Mouse (Mus musculus) neural tube, embryonic 15.5 days (tissue): ENCODE measurements around the gene Grin3b. TPM values are rescaled to one million over a fixed set of nuclear protein-coding genes. Genes with fewer than 3 reads are reported as not detected.

ENCODE experiments used
- ATAC-seq: fragments of 200-750 bp; cut with Nextera tagmentation; 2 replicates; pipeline ENCODE4 v1.8.0; 2017; ENCODE audit warnings: mild to moderate bottlenecking, moderate TSS enrichment, moderate library complexity; ENCODE audit not compliant: low FRiP score
- H3K27ac ChIP-seq: fragments of 300-500 bp; sonication (generic); replicated peaks from 2 replicates; pipeline ENCODE4 v1.5.1; 2015; ENCODE audit warnings: mild to moderate bottlenecking, inconsistent platforms
- H3K27me3 ChIP-seq: fragments of 300-500 bp; sonication (generic); replicated peaks from 2 replicates; pipeline ENCODE4 v1.6.1; 2015; ENCODE audit warnings: inconsistent platforms
- H3K36me3 ChIP-seq: fragments of 300-500 bp; sonication (generic); 2 replicates; pipeline ENCODE4 v1.6.1; 2015; ENCODE audit warnings: inconsistent platforms
- H3K4me1 ChIP-seq: fragments of 300-500 bp; sonication (generic); 2 replicates; pipeline ENCODE4 v1.6.1; 2015; ENCODE audit warnings: inconsistent platforms
- H3K4me2 ChIP-seq: fragments of 300-500 bp; sonication (generic); 2 replicates; pipeline ENCODE4 v1.6.1; 2015; ENCODE audit warnings: inconsistent platforms, mild to moderate bottlenecking, moderate library complexity
- H3K4me3 ChIP-seq: fragments of 300-500 bp; sonication (generic); replicated peaks from 2 replicates; pipeline ENCODE4 v1.5.1; 2015; ENCODE audit warnings: mild to moderate bottlenecking, inconsistent platforms
- H3K9ac ChIP-seq: fragments of 300-500 bp; sonication (generic); replicated peaks from 2 replicates; pipeline ENCODE4 v1.6.1; 2015; ENCODE audit warnings: mild to moderate bottlenecking, inconsistent platforms
- H3K9me3 ChIP-seq: fragments of 300-500 bp; sonication (generic); replicated peaks from 2 replicates; pipeline ENCODE4 v1.6.1; 2016; ENCODE audit warnings: inconsistent platforms
- WGBS: fragments of 180-500 bp; shearing (Covaris S2); methylation state at CpG from one replicate; pipeline ENCODE4 v1.1.7; 2015; ENCODE audit warnings: mixed read lengths; 5-methylcytosine and 5-hydroxymethylcytosine counted together
- polyA plus RNA-seq: library from polyadenylated mRNA; unstranded; fragments of >200 nt; fragmentation: Nextera tagmentation; extraction: Ambion mirVana; gene quantifications from 2 replicates; pipeline ENCODE4 v1.2.1, GENCODE M21; 2015

The Grin3b gene
- polyA plus RNA-seq, 1 experiment from 2014 or later = 0.32 TPM

- peak overlapping the region; percentile 79 for H3K9ac ChIP-seq
- peaks cover 65% of the 10 kb centered on the region for H3K4me1 ChIP-seq
- peak overlapping the region; percentile 61 for H3K4me3 ChIP-seq
- H3K27ac ChIP-seq = peak overlapping the region; percentile 98
- no peaks in the 10 kb centered on the region for H3K36me3 ChIP-seq
- peaks cover 28% of the 10 kb centered on the region for H3K27me3 ChIP-seq
- ATAC-seq = peak; percentile 95
- no peaks in the 10 kb centered on the region for H3K9me3 ChIP-seq
- 0% methylated on average over 22 of the region's 22 CpGs for WGBS
- H3K4me2 ChIP-seq = peak overlapping the region; percentile 96
Observed at GRCm38 (mm10) chr10:79984871-79985270, 14.4 kb downstream of the Grin3b start.

GRCm38 (mm10) chr10:79985334-79986231 lies 15.1 kb downstream of the Grin3b start:
- Histone ChIP-seq H3K4me1 (peaks cover 61% of the 10 kb centered on the region), H3K27ac (peak overlapping the region; percentile 98), H3K36me3 (no peaks in the 10 kb centered on the region), H3K9me3 (no peaks in the 10 kb centered on the region), H3K4me2 (peak overlapping the region; percentile 96), H3K9ac (peak overlapping the region; percentile 62), H3K4me3 (peak overlapping the region; percentile 61), H3K27me3 (peaks cover 32% of the 10 kb centered on the region)
- WGBS = 2% methylated on average over 35 of the region's 35 CpGs
- ATAC-seq = peak; percentile 26; the same call in 1 of the 2 replicates

GRCm38 (mm10) chr10:79986232-79986878 lies 15.8 kb downstream of the Grin3b start:
- no peaks in the 10 kb centered on the region for H3K36me3 ChIP-seq
- peak overlapping the region; percentile 98 for H3K27ac ChIP-seq
- no peaks in the 10 kb centered on the region for H3K9me3 ChIP-seq
- H3K4me1 ChIP-seq = peaks cover 54% of the 10 kb centered on the region
- peak overlapping the region; percentile 61 for H3K4me3 ChIP-seq
- peak overlapping the region; percentile 62 for H3K9ac ChIP-seq
- no peak for ATAC-seq
- peaks cover 38% of the 10 kb centered on the region for H3K27me3 ChIP-seq
- WGBS = 46% methylated on average over 6 of the region's 6 CpGs
- peak overlapping the region; percentile 96 for H3K4me2 ChIP-seq

- Histone ChIP-seq H3K9ac (no peak overlapping the region; the same call in 1 of the 2 replicates), H3K27me3 (peaks cover 38% of the 10 kb centered on the region), H3K4me1 (peaks cover 48% of the 10 kb centered on the region), H3K4me3 (peak overlapping the region; percentile 45; the same call in 1 of the 2 replicates), H3K36me3 (0 out of 2 replicates have a peak, but pooled peaks cover 2% of the 10 kb centered on the region), H3K9me3 (no peaks in the 10 kb centered on the region), H3K27ac (peak overlapping the region; percentile 35; the same call in 1 of the 2 replicates), H3K4me2 (peak overlapping the region; percentile 62)
- ATAC-seq = no peak
- WGBS = 2% methylated on average over 11 of the region's 11 CpGs
Observed at GRCm38 (mm10) chr10:79986963-79987362, 16.4 kb downstream of the Grin3b start.

- 13% methylated on average over 27 of the region's 27 CpGs for WGBS
- no peaks in the 10 kb centered on the region for H3K9me3 ChIP-seq
Observed at GRCm38 (mm10) chr10:79987771-79988505, 17.4 kb downstream of the Grin3b start.

GRCm38 (mm10) chr10:79988506-79989271 lies 18.2 kb downstream of the Grin3b start, which contains the start of gene Cnn2:
TSS of gene Cnn2 (plus strand) at chr10:79988584.
- H3K9me3 ChIP-seq = no peaks in the 10 kb centered on the region
- no peak for ATAC-seq
- peak within 1 kb of the TSS; percentile 62 for H3K4me2 ChIP-seq
- peak within 1 kb of the TSS; percentile 46 for H3K9ac ChIP-seq
- H3K36me3 ChIP-seq = 0 out of 2 replicates have a peak, but pooled peaks cover 2% of the 10 kb centered on the region
- H3K4me1 ChIP-seq = peaks cover 33% of the 10 kb centered on the region
- 1% methylated on average over 59 of the region's 59 CpGs for WGBS
- peak within 1 kb of the TSS; percentile 45 for H3K4me3 ChIP-seq
- peak within 1 kb of the TSS; percentile 64 for H3K27ac ChIP-seq
- H3K27me3 ChIP-seq = peaks cover 38% of the 10 kb centered on the region

More at GRCm38 (mm10) chr10:79987771-79988505, 17.4 kb downstream of the Grin3b start:
- H3K36me3 ChIP-seq = 0 out of 2 replicates have a peak, but pooled peaks cover 2% of the 10 kb centered on the region
- peaks cover 38% of the 10 kb centered on the region for H3K27me3 ChIP-seq
- peak overlapping the region; percentile 64 for H3K27ac ChIP-seq
- H3K4me1 ChIP-seq = peaks cover 40% of the 10 kb centered on the region
- H3K4me2 ChIP-seq = peak overlapping the region; percentile 62
- peak overlapping the region; percentile 46 for H3K9ac ChIP-seq
- H3K4me3 ChIP-seq = peak overlapping the region; percentile 45
- ATAC-seq = no peak

GRCm38 (mm10) chr10:79989272-79989786 lies 18.8 kb downstream of the Grin3b start:
- Histone ChIP-seq H3K4me2 (peak overlapping the region; percentile 62), H3K27me3 (peaks cover 38% of the 10 kb centered on the region), H3K36me3 (0 out of 2 replicates have a peak, but pooled peaks cover 2% of the 10 kb centered on the region), H3K4me1 (peaks cover 33% of the 10 kb centered on the region), H3K9ac (no peak overlapping the region), H3K9me3 (no peaks in the 10 kb centered on the region), H3K27ac (no peak overlapping the region), H3K4me3 (peak overlapping the region; percentile 45)
- ATAC-seq = no peak
- 31% methylated on average over 8 of the region's 8 CpGs for WGBS

GRCm38 (mm10) chr10:79989870-79990269 lies 19.4 kb downstream of the Grin3b start:
- Histone ChIP-seq H3K27me3 (peaks cover 38% of the 10 kb centered on the region), H3K4me2 (peak overlapping the region; percentile 62), H3K4me1 (peaks cover 33% of the 10 kb centered on the region), H3K27ac (no peak overlapping the region), H3K9ac (no peak overlapping the region), H3K9me3 (no peaks in the 10 kb centered on the region), H3K36me3 (0 out of 2 replicates have a peak, but pooled peaks cover 2% of the 10 kb centered on the region), H3K4me3 (peak overlapping the region; percentile 45)
- no peak for ATAC-seq
- 18% methylated on average over 15 of the region's 15 CpGs for WGBS

GRCm38 (mm10) chr10:79991099-79991498 lies 20.6 kb downstream of the Grin3b start:
- Histone ChIP-seq H3K4me1 (peaks cover 31% of the 10 kb centered on the region), H3K27me3 (peaks cover 38% of the 10 kb centered on the region), H3K9ac (no peak overlapping the region), H3K36me3 (0 out of 2 replicates have a peak, but pooled peaks cover 2% of the 10 kb centered on the region), H3K4me2 (no peak overlapping the region), H3K27ac (no peak overlapping the region), H3K4me3 (no peak overlapping the region), H3K9me3 (no peaks in the 10 kb centered on the region)
- WGBS = 58% methylated on average over 12 of the region's 12 CpGs
- ATAC-seq = no peak

GRCm38 (mm10) chr10:79991548-79991947 lies 21.0 kb downstream of the Grin3b start:
- 86% methylated on average over 6 of the region's 6 CpGs for WGBS
- H3K27ac ChIP-seq = no peak overlapping the region
- H3K27me3 ChIP-seq = peaks cover 38% of the 10 kb centered on the region

More at GRCm38 (mm10) chr10:79991548-79991947, 21.0 kb downstream of the Grin3b start:
- no peak for ATAC-seq
- no peak overlapping the region for H3K4me2 ChIP-seq
- H3K9ac ChIP-seq = no peak overlapping the region
- 0 out of 2 replicates have a peak, but pooled peaks cover 2% of the 10 kb centered on the region for H3K36me3 ChIP-seq
- H3K4me3 ChIP-seq = no peak overlapping the region
- H3K4me1 ChIP-seq = peaks cover 27% of the 10 kb centered on the region
- no peaks in the 10 kb centered on the region for H3K9me3 ChIP-seq
